Mouse (Mus musculus) heart, embryonic 11.5 days (tissue): ENCODE results near the gene Efhd1. TPM values are rescaled to one million over a fixed set of nuclear protein-coding genes. Genes with fewer than 3 reads are reported as not detected.

Source experiments
- ATAC-seq: fragments of 200-750 bp; cut with Nextera tagmentation; replicated peaks from 2 replicates; pipeline ENCODE4 v1.8.0; 2017; ENCODE audit warnings: moderate library complexity; ENCODE audit not compliant: insufficient number of reproducible peaks, low FRiP score, low TSS enrichment
- H3K27ac ChIP-seq: fragments of 300-500 bp; sonication (generic); 2 replicates; pipeline ENCODE4 v1.5.1; 2014; ENCODE audit warnings: mild to moderate bottlenecking, low read depth, low read length
- H3K27me3 ChIP-seq: fragments of 300-500 bp; sonication (generic); 2 replicates; pipeline ENCODE4 v1.6.1; 2014; ENCODE audit warnings: mild to moderate bottlenecking, low read length, mixed read lengths; ENCODE audit not compliant: control insufficient read depth, insufficient read depth
- H3K36me3 ChIP-seq: fragments of 300-500 bp; sonication (generic); 2 replicates; pipeline ENCODE4 v1.6.1; 2014; ENCODE audit warnings: mild to moderate bottlenecking, low read length, moderate library complexity, mixed read lengths; ENCODE audit not compliant: control insufficient read depth, insufficient read depth
- H3K4me1 ChIP-seq: fragments of 300-500 bp; sonication (generic); 2 replicates; pipeline ENCODE4 v1.6.1; 2014; ENCODE audit warnings: low read length; ENCODE audit not compliant: control insufficient read depth, insufficient read depth
- H3K4me2 ChIP-seq: fragments of 300-500 bp; sonication (generic); 2 replicates; pipeline ENCODE4 v1.6.1; 2014; ENCODE audit warnings: mild to moderate bottlenecking, moderate library complexity
- H3K4me3 ChIP-seq: fragments of 300-500 bp; sonication (generic); 2 replicates; pipeline ENCODE4 v1.5.1; 2014; ENCODE audit warnings: low read depth, low read length
- H3K9ac ChIP-seq: fragments of 300-500 bp; sonication (generic); 2 replicates; pipeline ENCODE4 v1.6.1; 2014; ENCODE audit warnings: mild to moderate bottlenecking, low read depth, low read length, moderate library complexity
- H3K9me3 ChIP-seq: fragments of 300-500 bp; sonication (generic); replicated peaks from 2 replicates; pipeline ENCODE4 v1.6.1; 2016; ENCODE audit warnings: low read length; ENCODE audit not compliant: control insufficient read depth
- WGBS: fragments of 180-500 bp; shearing (Covaris S2); extraction: QIAGEN DNeasy Blood & Tissue Kit; methylation state at CpG from one replicate; pipeline ENCODE4 v1.1.7; 2014; ENCODE audit not compliant: insufficient replicate concordance; 5-methylcytosine and 5-hydroxymethylcytosine counted together
- polyA plus RNA-seq: library from polyadenylated mRNA; unstranded; fragments of >200 nt; fragmentation: Nextera tagmentation; extraction: Ambion mirVana; gene quantifications from 2 replicates; pipeline ENCODE4 v1.2.1, GENCODE M21; 2014

Efhd1 gene
- polyA plus RNA-seq, 1 experiment from 2014 or later, result 0.26 TPM

- 17% methylated on average over 1 of the region's 1 CpGs for WGBS
- no peak overlapping the region for H3K4me2 ChIP-seq
- H3K36me3 ChIP-seq, result no peaks in the 10 kb centered on the region
- H3K27ac ChIP-seq, result no peak overlapping the region
- no peak for ATAC-seq
- no peaks in the 10 kb centered on the region for H3K27me3 ChIP-seq
- H3K4me1 ChIP-seq, result no peaks in the 10 kb centered on the region
- H3K9ac ChIP-seq, result no peak overlapping the region
- H3K4me3 ChIP-seq, result no peak overlapping the region
- H3K9me3 ChIP-seq, result peaks cover 11% of the 10 kb centered on the region
These were observed 56.9 kb downstream of the Efhd1 start for GRCm38 (mm10) chr1:87321071-87321470.

GRCm38 (mm10) chr1:87322778-87323177, 58.6 kb downstream of the Efhd1 start:
- Histone ChIP-seq H3K4me1 (no peaks in the 10 kb centered on the region), H3K27ac (no peak overlapping the region), H3K9me3 (peaks cover 11% of the 10 kb centered on the region), H3K4me3 (no peak overlapping the region), H3K27me3 (no peaks in the 10 kb centered on the region), H3K36me3 (no peaks in the 10 kb centered on the region), H3K4me2 (no peak overlapping the region), H3K9ac (no peak overlapping the region)
- ATAC-seq, result no peak
- 89% methylated on average over 3 of the region's 3 CpGs for WGBS

GRCm38 (mm10) chr1:87324649-87325048, 60.5 kb downstream of the Efhd1 start:
- no peak overlapping the region for H3K9ac ChIP-seq
- no peak overlapping the region for H3K4me3 ChIP-seq
- peaks cover 10% of the 10 kb centered on the region for H3K9me3 ChIP-seq
- H3K4me2 ChIP-seq, result no peak overlapping the region
- peaks cover 3% of the 10 kb centered on the region; the same call in 1 of the 2 replicates for H3K4me1 ChIP-seq
- no peak for ATAC-seq
- H3K27ac ChIP-seq, result no peak overlapping the region
- no peaks in the 10 kb centered on the region for H3K36me3 ChIP-seq
- no peaks in the 10 kb centered on the region for H3K27me3 ChIP-seq

DNA sequence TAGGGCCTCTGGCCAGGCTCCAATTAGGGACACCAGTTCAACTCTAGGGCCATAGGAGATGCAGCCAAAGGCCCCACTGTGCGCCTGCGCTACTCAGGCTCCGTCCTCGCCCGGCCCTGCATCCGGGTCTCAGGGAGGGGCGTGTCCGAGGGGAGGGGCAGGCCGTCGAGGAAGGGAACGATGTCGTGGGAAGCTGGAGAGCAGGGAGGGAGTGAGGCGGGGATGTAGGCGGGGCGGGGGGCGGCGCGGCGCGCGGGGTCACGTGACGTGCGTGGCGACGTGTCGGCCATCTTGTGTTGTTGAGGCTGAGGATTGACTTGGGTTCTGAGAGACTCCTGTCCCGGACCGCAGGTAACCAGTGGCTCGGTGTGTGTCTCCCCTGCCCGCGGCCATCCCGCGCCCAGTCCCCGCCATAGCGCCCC, 62.6 kb downstream of the Efhd1 start, which contains the start of gene Gigyf2:
Gene Gigyf2 (plus strand): TSS at position 257 of the 422 bp plus-strand sequence.
- Histone ChIP-seq H3K27me3 (no peaks in the 10 kb centered on the region), H3K4me1 (peaks cover 3% of the 10 kb centered on the region; the same call in 1 of the 2 replicates), H3K9ac (peak within 1 kb of the TSS; percentile 96), H3K27ac (peak within 1 kb of the TSS; percentile 92), H3K9me3 (no peaks in the 10 kb centered on the region), H3K36me3 (no peaks in the 10 kb centered on the region), H3K4me2 (peak within 1 kb of the TSS; percentile 81), H3K4me3 (peak within 1 kb of the TSS; percentile 99)
- peak; percentile 99 for ATAC-seq
- 0% methylated on average over 24 of the region's 36 CpGs for WGBS

GRCm38 (mm10) chr1:87327165-87327861, 63.1 kb downstream of the Efhd1 start:
- Histone ChIP-seq H3K27ac (peak overlapping the region; percentile 92), H3K9ac (peak overlapping the region; percentile 96), H3K4me1 (peaks cover 3% of the 10 kb centered on the region; the same call in 1 of the 2 replicates), H3K27me3 (no peaks in the 10 kb centered on the region), H3K9me3 (no peaks in the 10 kb centered on the region), H3K4me2 (peak overlapping the region; percentile 81), H3K36me3 (no peaks in the 10 kb centered on the region), H3K4me3 (peak overlapping the region; percentile 99)
- under 1% methylated on average over 47 of the region's 53 CpGs for WGBS
- ATAC-seq, result peak; percentile 81

GRCm38 (mm10) chr1:87331774-87332173, 67.6 kb downstream of the Efhd1 start:
- Histone ChIP-seq H3K4me1 (peaks cover 3% of the 10 kb centered on the region; the same call in 1 of the 2 replicates), H3K9me3 (no peaks in the 10 kb centered on the region), H3K9ac (no peak overlapping the region), H3K27me3 (no peaks in the 10 kb centered on the region), H3K4me2 (no peak overlapping the region), H3K27ac (no peak overlapping the region), H3K4me3 (no peak overlapping the region), H3K36me3 (no peaks in the 10 kb centered on the region)
- WGBS, result 90% methylated on average over 4 of the region's 4 CpGs
- no peak for ATAC-seq

GRCm38 (mm10) chr1:87350576-87350975, 86.4 kb downstream of the Efhd1 start:
- WGBS, result 87% methylated on average over 2 of the region's 2 CpGs
- ATAC-seq, result no peak

DNA sequence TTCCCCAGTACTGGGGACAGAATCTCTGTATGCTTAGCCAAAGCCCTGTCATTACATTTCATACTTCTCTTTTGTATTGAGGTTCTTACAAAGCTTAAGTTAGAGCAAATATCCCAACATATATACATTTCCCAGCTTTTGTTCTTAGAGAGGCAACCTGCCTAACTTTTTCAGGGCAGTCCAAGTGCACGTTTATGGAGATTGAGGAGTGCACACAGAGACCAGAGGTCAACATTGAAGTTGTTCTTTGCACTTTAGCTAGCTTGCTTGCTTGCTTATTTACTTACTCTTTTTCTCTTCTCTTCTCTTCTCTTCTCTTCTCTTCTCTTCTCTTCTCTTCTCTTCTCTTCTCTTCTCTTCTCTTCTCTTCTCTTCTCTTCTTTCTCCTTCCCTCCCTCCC, 96.1 kb downstream of the Efhd1 start:
- Histone ChIP-seq H3K4me2 (no peak overlapping the region), H3K36me3 (peaks cover 7% of the 10 kb centered on the region), H3K27ac (no peak overlapping the region), H3K4me1 (no peaks in the 10 kb centered on the region), H3K9ac (no peak overlapping the region), H3K27me3 (no peaks in the 10 kb centered on the region), H3K9me3 (no peaks in the 10 kb centered on the region), H3K4me3 (no peak overlapping the region)
- no peak for ATAC-seq
- WGBS, result 73% methylated on average over 1 of the region's 1 CpGs

More at GRCm38 (mm10) chr1:87350576-87350975, 86.4 kb downstream of the Efhd1 start:
- Histone ChIP-seq H3K27ac (no peak overlapping the region), H3K27me3 (no peaks in the 10 kb centered on the region), H3K4me1 (no peaks in the 10 kb centered on the region), H3K4me3 (no peak overlapping the region), H3K36me3 (no peaks in the 10 kb centered on the region), H3K4me2 (no peak overlapping the region), H3K9ac (no peak overlapping the region), H3K9me3 (no peaks in the 10 kb centered on the region)
